Mouse (Mus musculus) heart, postnatal 36 days (tissue): ENCODE data around the gene Lsamp. TPM values are rescaled to one million over a fixed set of nuclear protein-coding genes. Genes with fewer than 3 reads are reported as not detected.

Experiments
- DNase-seq, 2 experiments: peaks; one replicate each; pipeline ENCODE4 v3.0.0; 2021 to 2022
- intact Hi-C: fragments of 180-260 bp; cut with DNase I; formaldehyde crosslinking; loops from one replicate; pipeline ENCODE4 v1.15.1; 2025
- total RNA-seq, 2 experiments: library from RNA; stranded (reverse); gene quantifications; 2 replicates each; pipeline ENCODE4 v1.2.3; 2021

The Lsamp gene
- total RNA-seq, 2 experiments from 2014 or later, result 1.1 to 2.0 TPM

DNA sequence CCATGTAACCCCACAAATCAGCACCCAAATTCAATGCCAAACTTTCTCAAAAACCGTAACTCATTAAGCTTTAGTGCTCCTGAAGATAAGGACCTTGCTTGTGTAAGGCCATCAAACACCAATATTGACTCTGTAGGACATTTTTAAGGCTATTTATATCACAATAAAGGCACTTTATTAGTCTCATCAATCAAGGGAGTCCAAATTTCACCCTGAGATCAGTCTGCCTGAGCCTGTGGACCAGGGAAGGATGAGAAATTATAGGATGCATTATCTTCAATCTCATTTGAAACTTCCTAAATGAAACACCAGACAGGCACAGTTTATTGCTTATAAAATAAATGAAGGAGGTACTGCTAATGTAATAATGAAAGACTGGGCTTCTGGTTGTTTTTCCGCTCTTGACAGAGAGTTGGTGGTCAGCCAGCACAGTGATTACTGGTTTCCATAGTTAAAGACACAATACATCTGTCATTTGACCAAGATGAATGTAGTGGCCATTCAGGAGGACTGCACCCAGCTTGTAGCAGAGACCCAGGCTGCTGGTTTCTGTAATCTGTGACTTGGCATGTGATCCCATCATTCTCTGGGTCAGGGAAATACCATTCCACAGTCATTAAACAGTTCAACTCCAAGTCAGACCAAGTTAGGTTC lies 1855.7 kb downstream of the Lsamp start:
- intact Hi-C loops, result loop anchor here (5.0 kb wide), 1 partner anchor 148 kb away; no protein-coding TSS in a partner anchor
- no peak for DNase-seq

DNA sequence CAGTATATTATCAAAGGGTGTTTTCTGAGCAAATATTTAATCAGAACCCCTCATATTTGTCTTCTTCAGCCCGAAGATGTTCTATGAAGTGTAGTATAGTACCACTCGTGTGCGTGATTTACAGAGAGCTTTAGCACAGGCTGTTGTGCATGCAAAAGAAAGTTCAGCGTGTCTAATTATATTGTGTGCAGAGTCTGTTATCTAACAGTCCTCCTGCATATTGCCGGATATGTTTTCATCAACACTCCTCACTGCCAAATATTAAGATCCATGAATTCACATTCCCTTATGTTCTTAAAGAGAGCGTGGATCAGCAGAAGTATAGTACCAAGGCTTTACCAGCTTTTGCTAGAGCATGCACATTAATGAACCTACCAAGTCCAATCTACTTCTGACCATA lies 1862.7 kb downstream of the Lsamp start:
- DNase-seq, result no peak
- intact Hi-C loops, result no loop called here

GRCm38 (mm10) chr16:41871917-41872593 lies 1887.9 kb downstream of the Lsamp start:
- intact Hi-C loops, result no loop called here
- no peak for DNase-seq

DNA sequence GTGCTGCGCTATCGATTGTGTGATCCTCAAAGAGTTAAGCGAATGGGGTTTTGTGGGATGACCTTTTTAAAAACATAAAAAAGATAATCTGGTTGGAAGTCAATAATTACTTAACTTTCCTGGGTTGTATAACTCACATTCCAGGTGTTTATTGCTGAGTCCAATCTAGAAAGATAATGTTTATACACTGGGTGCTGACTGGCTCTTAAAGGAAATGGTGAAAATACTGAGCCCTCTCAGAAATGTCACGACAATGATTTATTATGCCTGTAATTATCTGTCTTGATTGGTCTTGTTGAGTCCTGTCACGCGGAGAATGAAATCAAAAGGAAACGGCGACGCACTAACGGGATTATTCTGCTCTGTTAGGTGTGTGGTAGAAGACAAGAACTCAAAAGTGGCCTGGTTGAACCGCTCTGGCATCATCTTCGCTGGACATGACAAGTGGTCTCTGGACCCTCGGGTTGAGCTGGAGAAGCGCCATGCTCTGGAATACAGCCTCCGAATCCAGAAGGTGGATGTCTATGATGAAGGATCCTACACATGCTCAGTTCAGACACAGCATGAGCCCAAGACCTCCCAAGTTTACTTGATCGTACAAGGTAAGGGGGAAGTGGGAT lies 1904.5 kb downstream of the Lsamp start:
- DNase-seq, result no peak
- intact Hi-C loops, result no loop called here

DNA sequence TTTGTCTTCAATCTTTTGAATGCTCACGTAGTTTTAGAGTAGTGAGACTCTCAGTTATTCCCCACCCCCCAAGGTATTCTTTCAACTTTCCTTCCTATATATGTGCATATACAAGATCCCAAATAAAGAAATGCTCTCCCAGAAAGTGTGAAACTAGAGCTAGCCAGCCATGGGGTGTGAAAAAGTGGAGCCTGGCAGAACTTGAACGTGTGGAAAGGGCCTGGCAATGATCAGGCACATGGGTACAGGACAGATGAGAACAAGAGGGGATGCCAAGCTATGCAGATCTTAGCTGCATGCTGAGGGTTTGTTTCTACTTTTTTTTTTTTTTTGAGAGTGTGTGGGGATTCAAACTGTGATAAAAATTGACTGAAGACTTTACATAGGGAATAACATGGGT lies 1916.6 kb downstream of the Lsamp start:
- intact Hi-C loops, result no loop called here
- no peak for DNase-seq

- intact Hi-C loops, result no loop called here
- DNase-seq, result no peak
These were observed 1919.5 kb downstream of the Lsamp start for GRCm38 (mm10) chr16:41903654-41904053.

GRCm38 (mm10) chr16:41912584-41913193 lies 1928.5 kb downstream of the Lsamp start:
- DNase-seq, result no peak
- intact Hi-C loops, result no loop called here

DNA sequence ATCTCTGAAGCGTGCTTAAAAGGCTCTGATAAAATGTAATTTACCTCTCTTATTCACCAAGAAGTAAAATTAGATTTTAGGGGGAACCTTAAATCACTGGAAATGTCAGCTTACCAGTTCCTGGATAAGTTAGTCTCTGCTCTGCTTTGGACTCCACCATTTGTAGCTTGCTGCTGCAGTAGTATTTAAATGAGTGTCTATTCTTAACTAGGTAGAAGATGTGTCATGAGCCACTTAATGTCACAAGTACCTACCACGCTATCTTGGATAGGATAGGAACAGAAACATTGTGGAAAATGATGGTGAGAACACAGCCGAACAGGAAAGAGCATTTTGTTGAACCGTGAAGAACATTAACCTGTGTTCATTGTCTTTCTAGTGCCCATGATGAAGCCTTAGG lies 1929.2 kb downstream of the Lsamp start:
- intact Hi-C loops, result no loop called here
- DNase-seq, result no peak

DNA sequence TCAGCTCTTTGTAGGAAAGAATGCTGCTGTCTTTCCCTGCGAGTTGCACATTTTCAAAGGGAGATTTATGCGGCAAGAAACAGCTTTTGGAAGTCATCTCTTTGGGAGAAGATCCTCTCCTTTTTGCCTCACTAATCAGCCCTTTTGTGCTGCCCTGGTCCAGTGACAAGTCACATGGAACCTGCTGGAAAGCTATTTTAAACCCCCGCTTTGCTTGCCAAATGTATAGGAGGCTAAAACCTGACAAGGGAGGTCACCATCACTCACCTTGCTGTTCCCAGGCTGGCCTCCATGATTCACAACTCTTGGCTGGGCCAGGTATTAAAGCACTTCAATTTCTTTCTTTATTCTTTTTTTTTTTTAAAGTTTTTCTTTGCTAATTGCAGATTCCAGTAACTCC lies 1932.2 kb downstream of the Lsamp start:
- DNase-seq, result no peak
- intact Hi-C loops, result no loop called here

DNA sequence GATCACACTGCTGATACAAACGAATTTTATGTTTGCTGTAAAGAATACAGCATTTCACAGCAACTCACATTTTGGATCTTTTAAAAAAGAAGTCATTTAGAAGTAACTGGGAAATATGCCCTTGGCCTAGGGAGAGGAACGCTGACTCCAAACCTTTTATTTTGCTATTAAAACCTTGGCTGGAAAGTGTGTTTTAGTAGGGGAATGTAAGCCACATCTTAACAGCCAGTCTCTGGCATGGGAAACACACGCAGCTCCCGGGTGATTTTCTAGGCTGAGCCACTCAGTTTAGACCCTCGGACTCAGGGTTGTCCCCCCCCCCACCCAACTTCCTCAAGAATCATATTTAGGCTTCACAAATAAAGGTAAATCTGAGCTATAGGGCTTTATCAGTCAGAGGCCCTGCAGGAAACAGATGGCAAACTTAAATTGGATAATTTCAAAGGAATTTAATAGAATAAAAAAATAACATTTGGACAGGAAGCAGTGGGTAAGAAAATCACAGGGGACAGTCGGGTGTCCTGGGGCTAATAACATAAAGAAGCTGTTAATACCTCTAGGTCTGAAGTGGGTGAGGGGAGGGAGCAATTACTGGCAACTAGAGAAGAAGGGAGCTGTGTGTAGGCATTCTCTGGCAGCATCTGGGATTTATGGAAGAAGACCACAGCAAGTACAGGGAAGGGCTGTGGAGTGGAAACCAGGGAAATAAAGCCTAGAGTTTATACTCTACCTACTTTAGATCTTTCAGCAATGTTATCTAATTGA lies 1933.1 kb downstream of the Lsamp start:
- intact Hi-C loops, result no loop called here
- no peak for DNase-seq

GRCm38 (mm10) chr16:41929546-41929945 lies 1945.4 kb downstream of the Lsamp start:
- intact Hi-C loops, result no loop called here
- no peak for DNase-seq

DNA sequence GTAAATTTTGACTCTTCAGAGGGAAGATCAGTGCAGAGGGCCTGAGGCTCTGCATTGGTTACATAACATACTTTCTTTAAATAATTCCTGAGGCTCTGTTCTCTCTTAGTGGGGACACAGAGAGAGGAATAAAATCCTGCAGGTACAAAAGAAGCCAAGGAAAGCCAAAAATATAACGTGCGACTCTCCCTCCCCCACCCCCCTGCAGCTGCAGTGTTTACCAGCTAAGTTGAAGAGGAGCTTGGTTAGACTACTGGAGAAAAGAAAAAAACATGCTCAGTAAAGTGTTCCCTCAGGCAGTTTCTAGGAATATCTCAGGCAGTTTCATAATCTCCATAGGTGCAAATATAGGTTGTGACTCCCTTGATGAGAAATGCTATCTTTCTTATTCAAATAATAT lies 1951.5 kb downstream of the Lsamp start:
- intact Hi-C loops, result no loop called here
- DNase-seq, result no peak

GRCm38 (mm10) chr16:41936908-41937595 lies 1952.9 kb downstream of the Lsamp start:
- intact Hi-C loops, result no loop called here
- no peak for DNase-seq

GRCm38 (mm10) chr16:41937596-41937990 lies 1953.4 kb downstream of the Lsamp start:
- intact Hi-C loops, result no loop called here
- no peak for DNase-seq

- no peak for DNase-seq
- intact Hi-C loops, result no loop called here
These were observed 1954.1 kb downstream of the Lsamp start for GRCm38 (mm10) chr16:41938258-41938657.

GRCm38 (mm10) chr16:41941591-41942315 lies 1957.6 kb downstream of the Lsamp start:
- intact Hi-C loops, result no loop called here
- DNase-seq, result no peak

DNA sequence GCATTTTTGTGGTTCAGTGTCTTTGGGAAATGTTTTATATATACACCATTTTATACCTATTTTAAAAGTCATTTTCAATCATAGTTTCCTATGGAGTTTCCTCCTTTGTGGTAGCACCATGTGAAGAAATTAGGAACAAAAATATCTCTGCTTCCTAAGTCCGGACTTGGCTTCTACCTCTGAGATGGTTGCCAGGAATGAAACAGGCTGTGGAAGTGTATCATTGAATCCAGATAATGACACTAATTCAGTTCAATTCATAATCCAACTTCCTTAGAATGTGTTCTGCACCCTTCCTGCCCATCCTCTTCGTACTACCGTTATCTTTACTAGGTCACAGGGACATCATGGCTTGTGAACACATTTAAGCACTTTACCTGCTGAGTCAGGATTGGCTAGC lies 1973.7 kb downstream of the Lsamp start:
- intact Hi-C loops, result no loop called here
- DNase-seq, result no peak

DNA sequence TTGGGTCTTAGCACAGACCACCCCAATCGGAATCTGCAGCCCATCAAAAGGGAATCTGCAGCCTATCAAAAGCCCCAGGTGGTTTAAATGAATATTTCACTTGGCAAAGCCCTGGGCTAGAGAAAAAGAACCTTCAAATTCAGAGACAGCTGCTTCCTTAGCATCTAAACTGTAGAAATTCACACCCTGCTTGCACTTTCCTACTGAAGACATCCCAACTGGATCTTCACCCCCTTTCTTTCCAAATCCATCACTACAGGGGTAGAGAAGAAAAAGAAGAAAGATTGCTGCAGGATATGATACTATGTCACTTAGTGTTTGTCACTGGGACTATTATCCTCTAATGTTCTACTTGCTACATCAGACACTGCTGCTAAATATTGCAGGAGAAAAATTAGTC lies 1981.5 kb downstream of the Lsamp start:
- intact Hi-C loops, result no loop called here
- DNase-seq, result no peak

- no peak for DNase-seq
- intact Hi-C loops, result no loop called here
These were observed 1985.1 kb downstream of the Lsamp start for GRCm38 (mm10) chr16:41969215-41969614.
